Mouse (Mus musculus) brain, embryonic 18.5 days (tissue): Measurements from ENCODE around the gene Dnajc10.

ENCODE experiments used
- DNase-seq: peaks from one replicate; pipeline ENCODE4 v3.0.0-alpha.2; 2012; ENCODE audit warnings: low read depth, low spot score

The Dnajc10 gene

DNA sequence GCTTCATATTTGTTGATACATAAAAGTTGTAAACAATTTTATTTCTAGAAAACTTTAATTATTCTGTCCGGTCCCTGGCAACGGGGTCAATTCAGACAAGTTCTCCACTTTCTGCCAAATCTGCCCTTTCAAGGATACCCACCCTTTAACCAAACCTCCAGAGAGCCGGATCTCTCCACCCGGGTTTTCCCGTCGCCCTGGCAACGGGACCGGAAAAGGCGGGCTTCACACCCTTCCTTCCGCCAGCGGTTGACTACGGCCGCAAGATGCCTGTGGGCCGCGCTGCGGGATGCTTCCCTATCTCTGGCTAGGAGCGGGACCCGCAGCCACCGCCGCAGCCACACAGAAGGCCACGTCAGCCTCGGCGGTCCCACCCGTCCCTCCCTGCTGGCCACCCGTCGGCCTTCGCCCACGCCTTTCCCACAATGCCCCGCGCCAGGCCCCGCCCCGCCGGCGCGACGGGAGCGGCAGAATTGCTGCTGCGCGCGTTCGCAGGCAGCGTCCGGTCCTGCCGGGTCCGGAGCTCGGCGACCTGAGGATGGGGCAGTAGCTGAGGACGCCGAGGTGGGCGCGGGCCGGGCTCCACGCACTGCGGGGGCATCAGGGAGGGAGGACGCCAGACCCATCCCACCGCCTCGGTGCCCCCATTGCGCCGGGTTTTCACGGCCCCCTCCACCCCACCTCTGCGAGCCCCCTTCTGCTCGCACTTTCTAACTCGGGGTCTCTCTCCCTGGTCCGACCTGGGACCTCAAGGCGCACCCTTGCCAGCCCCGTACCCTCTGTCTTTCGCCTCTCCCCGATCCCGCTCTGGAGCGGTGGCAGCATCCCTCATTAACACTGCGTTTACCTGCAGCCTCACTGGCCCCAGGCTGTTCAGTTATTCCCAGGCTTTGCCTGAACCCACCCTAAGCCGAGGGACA is at the start of gene Dnajc10:
Gene Dnajc10 (plus strand): TSS at position 225 of the 920 bp plus-strand sequence.
- DNase-seq = peak; percentile 74

DNA sequence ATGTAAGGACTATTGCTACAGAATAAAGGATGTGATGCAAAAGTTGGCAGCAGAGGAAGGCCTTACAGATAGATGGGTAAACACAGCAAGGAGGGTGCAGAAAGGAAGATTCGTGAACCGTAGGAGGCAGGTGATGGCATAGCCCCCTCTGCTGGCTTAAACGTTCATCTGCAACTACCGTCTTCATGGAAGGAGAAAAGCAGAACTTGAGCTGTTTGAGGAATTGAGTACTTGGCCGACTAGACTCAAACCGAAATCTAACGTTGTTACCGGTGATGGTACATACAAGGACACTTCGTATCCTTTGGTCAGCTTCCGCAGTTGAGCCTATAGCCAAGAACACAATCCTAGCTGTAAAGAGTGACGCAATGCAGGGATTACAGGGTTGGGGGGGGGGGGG is 48.4 kb upstream of the Dnajc10 start:
- peak; percentile 52 for DNase-seq

DNA sequence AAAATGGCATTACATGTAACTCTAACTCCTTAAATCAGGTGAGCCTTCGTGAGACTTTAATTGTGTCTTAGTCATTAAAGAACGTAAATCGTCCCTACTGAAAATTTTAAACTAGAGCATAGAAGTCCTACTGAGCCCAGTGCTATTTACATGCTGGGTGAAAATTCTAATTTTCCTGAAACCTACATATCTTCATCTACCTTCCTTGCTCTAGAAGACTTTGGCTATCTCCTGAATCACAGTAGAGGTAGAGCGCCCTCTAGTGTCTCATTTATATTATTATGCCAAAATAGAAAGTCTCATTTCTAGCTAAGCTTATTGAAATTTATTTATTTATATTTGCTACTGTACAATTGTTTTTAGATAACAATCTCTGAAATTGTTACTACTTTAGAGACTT is 47.2 kb upstream of the Dnajc10 start:
- no peak for DNase-seq

DNA sequence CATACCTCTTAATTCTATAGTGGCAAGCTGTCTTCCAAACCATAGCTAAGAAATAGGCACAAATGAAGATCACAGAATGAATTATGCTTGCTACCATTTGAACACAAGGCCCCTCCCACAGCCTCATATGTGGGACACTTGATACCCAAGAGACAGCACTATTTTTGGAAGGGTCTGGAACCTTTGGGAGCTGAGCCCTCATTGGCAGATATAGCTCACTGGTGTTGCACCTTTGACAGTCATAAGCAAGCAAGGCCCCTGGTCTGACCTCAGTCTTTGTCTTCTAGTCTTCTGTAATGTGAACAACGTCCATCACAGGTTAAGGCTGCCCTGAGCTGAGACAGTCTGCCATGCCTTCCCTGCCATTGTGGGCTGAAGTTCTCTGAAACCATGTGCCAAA is 43.8 kb upstream of the Dnajc10 start:
- DNase-seq = no peak

DNA sequence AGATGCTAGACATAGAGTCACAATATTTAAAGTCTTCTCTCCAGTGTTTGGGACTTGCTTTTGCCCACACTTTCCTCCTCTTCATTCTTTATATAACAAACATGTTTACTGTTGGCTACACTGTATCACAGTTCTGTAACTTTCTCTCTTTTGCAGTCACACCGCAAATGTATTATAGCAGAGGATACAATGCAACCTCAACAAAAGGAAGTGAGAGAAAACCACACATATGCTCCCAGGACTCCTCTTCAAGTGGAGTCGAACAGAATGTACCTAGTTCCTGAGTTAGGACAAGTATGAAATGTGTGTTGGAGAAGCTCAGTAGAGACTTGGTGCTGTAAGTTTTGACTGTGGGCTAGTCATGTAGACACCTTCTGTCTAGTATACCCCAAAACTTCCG is 42.2 kb upstream of the Dnajc10 start:
- no peak for DNase-seq

DNA sequence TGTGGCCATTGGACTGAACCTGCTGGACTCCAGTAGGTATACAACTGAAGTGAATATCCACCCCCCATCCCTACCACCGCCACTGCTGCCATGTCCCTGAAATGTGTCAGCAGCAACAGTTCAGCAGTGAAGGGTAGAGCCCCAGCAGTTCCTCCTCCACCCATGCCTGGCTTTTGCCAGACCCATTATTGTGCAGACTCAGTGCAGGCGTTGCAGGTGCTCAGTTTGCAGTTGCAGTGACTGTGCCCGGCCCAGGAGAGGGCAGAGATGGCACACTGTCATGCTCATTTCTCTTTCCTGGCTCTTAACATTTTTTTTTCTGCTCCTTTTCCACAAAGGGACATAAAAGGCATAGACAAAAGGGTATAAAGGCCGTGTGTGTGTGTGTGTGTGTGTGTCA is 41.5 kb upstream of the Dnajc10 start:
- DNase-seq = no peak

DNA sequence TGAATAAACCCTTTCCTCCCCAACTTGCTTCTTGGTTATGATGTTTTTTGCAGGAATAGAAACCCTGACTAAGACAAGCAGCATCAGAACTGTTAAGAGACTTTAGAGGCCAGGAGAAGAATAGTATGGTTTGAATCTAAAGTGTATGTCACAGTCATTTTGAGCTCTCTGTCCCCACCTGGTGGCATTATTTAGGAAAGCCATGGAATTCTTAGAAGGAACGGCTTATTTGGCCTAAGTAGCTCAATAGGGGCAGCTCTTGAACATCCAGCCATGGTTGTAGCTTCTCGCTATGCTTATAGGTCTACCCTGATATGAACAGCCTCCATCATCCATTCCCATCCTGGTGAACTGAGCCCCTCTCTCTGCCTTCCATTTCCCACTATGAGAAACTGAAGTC is 40.1 kb upstream of the Dnajc10 start:
- peak; percentile 22 for DNase-seq

DNA sequence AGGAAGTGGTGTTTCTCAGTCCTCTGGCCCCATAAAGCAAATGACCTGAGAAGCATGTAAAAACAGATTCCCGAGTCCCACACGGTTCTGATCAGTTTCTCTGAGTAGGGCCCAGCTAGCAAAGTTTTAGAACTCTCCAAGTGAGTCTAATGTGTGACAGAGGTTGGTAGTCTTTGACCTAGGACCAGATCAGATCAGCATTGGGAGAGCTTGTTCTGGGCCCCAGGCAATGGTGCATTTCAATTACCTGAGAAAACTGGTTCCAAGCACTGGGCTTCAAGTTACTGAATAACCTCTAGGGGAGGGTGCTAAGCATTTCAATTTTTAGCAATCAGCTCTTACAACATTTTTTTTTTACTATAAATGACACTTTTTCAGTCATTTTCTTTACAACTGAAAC is 33.1 kb upstream of the Dnajc10 start:
- DNase-seq = no peak

DNA sequence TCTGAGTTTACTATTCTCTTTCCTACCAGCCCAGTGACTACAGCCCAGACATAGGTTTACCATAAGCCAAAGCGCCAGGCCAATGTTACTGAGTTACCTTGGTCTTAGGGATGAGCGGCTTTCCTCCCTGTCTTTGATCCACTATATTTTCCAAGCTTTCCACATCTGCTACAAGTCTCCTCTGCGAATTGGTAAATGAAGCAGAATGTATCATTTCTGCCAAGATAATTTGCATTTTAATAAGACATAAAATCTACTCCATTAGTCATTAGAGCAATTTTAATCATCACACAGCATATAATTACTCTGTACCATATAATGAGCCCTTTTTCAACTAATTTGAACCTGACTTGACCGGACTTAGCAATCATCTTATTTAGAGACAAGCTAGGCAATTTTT is 28.9 kb upstream of the Dnajc10 start:
- peak; percentile 6 for DNase-seq

DNA sequence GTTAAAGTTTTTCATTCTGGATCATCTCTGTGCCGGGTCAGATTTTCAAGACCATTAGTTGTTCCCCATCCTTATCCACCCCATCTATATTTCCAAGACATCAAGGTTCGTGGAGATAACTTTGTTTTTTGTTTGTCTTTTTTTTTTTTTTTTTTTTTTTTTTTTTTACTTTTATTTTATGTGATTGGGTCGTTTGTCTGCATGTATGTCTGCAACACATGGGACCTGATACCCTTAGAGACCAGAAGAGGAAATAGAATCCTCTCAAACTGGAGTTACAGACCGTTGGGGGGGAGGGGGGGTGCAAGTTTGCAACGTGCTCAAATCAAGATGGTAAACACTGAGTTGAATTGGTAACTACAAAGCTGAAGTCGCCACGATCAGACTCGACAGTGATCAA is 23.1 kb upstream of the Dnajc10 start, which contains the start of gene Prdx6b:
Gene Prdx6b (plus strand): TSS at position 301 of the 400 bp plus-strand sequence.
- no peak for DNase-seq

DNA sequence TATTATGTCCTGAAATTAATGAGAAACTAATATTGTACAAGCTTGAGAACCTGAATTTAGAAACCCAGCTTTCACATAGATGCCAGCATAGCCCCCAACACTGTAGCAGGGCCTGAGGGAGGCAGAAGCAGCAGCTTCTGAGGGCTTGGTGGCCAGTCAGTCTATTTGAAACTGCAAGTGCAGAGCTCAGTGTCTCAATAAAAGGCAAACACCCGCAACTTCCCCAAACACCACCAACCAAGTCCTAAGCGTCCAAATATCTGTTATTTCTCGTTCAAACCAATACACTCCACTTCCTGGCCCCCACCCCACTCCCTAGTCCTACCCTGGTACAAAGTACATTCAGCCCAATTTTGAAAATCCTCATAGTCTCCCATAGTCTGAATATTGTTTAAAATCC is 16.9 kb upstream of the Dnajc10 start:
- no peak for DNase-seq

DNA sequence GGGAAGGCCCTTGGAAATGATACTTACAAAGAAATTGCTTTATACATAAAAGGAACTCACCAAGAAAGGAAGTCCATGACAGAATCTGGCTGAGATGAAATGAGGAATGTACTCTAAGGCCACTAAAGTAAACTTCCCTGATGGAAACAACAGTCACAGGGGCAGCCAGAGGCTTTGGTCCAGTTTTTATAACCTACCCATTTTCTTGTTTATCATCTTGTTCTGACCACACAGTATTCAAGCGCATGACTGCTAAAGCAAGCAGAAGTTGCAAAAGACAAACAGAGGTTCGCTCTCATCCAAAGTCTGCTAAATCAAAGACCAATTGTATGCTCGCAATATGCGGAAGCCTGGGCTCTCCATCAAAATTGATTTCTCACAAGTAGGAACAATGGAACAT is 14.5 kb upstream of the Dnajc10 start:
- DNase-seq = no peak

DNA sequence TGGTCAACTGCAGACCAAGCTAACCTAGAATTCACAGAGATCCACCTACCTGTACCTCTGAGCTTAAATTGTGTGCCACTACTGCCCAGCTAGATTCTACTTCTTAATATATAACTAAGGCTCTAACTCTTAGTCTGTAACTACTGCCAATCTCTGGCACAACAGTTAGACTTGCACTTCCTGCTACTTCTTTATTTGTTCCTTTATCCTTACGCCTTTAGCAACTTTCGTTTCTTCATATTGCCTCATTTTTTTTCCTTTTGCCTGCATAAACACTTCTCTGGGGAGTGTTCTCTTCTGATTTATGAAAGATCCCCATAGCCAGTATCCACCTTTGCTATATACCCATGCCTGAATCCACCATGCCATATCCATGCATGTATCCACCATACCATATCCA is 11.3 kb upstream of the Dnajc10 start:
- no peak for DNase-seq

DNA sequence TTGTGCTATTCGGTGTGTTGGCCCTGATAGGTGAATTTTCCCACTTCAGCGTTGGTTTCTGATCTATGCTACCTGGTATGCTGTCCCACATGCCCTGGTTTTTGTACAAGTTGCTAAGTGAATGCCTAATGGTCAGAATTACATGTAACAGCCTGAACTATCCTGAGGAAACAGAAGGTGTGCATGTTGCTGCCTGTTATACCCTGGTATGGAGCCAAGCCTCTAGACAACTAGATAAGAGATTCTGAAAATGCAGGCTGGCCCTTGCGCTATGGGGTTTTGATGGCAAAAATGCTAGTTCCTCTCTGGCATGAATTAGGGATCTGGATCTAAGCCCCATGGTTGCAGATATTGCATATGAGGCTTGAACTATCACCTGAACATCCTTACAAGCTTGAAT is 7.6 kb upstream of the Dnajc10 start:
- no peak for DNase-seq

DNA sequence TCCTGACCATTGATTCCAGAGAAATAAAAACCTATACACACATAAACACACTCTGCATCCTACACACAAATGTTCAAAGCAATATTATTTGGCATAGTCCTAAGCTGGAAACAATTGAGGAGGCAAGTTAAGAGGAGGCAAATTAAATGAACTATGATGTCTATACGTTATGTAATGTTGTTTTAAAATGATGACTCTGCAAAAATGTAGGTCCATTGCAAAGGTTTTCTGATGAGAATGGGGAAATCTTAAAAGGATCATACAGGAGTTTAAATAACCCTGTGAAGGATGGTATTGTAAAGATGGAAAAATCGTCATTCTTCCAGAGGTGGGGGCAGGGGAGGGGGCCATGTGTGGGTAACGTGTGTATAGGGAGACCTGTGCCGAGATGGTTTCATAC is 5.5 kb upstream of the Dnajc10 start:
- no peak for DNase-seq

DNA sequence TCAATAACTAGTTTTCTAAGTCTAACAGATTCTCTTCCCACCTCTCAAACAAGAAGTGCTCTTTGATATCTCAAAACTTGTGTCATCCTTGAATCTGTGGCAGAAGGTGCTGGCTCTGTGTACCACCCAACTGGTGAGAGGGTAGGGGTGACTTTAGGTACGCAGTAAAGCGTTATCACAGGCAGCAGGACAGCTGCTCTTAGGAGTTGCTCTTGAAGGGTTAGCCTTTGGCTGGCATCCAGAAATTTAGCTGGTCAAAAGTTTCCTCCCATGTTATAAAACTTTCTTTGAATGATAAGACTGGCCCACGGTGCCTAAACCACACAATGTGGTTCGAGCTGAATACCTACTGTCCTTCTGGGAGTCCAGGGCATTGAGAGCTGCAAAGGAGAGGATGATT is 4.5 kb upstream of the Dnajc10 start:
- DNase-seq = no peak

DNA sequence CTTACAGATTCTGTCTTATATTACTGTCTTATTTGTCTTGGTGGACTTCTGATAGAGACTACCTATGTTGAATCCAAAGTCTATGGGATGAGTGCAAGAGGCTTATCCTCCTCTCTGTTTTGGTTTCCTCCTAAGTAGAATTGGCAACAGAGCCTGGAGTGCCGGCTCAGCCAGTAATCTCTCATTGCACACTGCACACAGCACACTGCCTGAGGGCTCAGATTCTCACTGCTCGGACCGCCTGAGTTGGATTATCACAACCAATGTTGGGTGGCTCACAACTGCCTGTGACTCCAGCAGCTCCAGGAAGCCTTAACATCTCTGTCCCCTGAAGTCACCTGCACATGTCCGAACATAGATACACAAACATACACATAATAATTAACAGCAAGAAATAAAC is 3.9 kb upstream of the Dnajc10 start:
- DNase-seq = no peak

DNA sequence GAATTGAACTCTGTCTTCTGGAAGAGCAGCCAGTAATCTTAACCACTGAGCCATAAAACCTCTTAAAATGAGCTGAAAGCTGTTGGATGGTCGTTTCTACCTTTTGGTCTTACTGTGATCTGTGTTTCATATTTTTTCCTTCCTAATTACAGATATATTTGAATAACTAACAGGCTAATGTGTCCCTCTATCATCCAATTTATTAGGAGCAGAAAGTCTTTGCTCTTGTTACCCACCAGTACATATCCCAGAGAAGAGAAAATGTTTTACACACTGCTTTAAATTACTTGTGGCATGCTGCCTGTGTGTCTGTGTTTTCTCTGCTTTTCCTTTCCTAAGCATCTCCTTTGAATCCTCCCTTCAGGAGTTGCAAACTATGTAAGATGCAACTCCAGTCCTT is 1.1 kb upstream of the Dnajc10 start:
- no peak for DNase-seq

DNA sequence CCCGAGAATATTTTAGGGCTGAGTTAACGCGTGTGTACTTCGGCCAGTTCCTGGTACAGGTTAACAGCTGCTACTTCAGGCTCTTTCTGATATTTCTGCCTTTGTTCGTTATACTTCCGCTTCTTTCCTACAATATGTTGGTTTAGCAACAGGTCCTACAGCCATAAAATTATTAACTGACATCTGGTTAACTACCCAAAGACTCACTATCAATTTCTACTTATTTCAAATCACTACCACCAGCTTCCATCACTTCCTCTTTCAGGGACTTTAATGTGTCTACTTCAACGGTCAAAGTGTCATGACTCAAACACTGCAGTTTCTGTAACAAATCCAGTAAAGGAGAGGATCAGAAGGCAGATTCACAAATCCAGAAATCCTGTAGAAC is 418 bp upstream of the Dnajc10 start:
- no peak for DNase-seq

DNA sequence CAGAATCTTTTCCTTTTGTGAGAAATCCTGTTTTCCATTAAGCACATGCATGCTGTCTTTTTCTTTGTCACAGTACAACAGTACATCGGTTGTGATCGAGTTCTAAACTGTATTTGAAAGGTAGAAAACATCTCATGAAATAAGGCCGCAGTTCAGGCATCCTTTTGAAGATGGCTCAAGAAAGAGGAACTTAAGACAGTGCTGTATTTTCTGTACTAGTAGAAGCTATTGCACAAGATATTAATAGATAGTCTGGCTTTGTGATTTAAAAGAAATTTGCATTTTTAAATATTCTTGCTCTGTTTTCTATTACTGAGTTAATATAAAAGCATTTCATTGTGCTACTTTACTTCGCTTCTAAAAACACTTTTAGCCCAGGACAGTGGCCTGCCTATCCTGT is 7.6 kb downstream of the Dnajc10 start:
- DNase-seq = no peak

DNA sequence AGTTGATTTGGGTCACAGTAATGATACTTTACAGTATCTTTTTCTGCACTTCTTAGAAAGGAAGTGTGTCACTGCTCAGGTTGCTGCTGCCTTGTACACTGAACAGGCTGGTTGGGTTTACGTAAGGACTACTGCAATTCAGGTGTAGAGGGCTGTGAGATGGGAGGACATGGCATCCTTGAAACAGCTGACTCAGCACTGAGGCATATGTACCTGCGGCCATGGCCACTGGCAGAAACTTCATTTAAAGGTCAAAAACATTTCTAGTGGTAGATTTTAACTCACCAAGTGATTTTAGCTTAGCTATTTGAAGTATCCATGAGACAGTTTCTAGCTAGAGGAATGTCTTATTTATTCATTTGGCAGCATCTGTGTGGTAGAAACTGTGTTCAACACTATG is 10.5 kb downstream of the Dnajc10 start:
- no peak for DNase-seq

DNA sequence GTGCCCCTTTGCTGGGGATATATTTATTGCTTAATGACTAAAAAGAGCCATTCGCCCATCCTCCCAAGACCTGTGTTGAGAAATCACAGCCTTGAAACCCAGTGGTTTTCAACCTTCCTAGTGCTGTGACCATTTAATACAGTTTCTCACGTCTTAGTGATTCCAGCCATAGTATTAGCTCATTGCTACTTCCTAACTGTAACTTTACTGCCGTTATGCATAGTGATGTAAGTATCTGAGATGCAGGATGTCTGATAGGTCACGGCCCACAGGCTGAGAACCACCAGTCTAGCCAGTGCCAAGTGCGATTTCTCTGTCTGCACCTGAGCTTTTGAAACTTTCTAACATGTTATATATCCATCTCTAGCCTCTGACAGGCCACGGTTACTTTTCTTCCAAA is 12.0 kb downstream of the Dnajc10 start:
- DNase-seq = no peak

DNA sequence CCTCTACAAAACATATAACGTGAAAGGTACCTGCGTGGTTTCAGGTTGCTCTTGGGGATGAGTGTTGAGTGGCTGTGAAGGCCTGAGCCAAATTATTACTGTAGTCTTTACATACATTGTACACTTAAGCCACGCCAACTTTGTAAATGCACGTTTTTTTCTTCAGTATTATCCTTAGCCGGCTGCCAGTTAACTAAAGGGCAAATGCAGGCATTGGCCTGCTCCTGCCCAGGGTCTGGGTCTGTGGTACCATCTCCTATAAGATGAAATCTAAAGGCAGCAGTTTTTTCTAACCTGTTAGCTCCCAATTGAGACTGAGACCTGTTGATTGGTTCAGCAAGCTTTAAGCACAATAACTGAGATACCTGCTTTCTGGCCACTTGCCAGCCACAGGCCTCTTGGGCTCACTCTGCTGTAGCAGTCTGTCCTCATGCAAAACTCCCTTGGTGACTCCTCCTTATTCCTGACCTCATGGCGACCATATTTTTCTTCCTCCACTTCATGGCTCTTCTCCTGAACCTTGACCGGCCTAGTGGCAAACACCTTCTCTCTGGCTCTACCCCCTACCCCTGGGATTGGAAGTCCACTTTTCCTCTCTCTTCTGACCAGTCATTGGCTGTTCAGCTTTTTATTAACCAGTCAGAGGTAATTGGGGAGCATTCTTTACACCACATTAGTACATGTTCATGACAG is 13.8 kb downstream of the Dnajc10 start:
- no peak for DNase-seq
